Mouse (Mus musculus) embryo, embryonic 9.5 days (tissue): ENCODE results near the gene Cks2.
A peak's percentile ranks its signal among the peaks of the same experiment; 100 is the strongest.
"Not testable (repeated sequence)": the region's sequence is repeated elsewhere in the genome, so short reads cannot be mapped to it uniquely, and the experiment has no call there.

Experiments used
- DNase-seq: peaks from one replicate; pipeline ENCODE4 v3.0.0-alpha.2; 2017; ENCODE audit errors: extremely low spot score

Gene Cks2

DNA sequence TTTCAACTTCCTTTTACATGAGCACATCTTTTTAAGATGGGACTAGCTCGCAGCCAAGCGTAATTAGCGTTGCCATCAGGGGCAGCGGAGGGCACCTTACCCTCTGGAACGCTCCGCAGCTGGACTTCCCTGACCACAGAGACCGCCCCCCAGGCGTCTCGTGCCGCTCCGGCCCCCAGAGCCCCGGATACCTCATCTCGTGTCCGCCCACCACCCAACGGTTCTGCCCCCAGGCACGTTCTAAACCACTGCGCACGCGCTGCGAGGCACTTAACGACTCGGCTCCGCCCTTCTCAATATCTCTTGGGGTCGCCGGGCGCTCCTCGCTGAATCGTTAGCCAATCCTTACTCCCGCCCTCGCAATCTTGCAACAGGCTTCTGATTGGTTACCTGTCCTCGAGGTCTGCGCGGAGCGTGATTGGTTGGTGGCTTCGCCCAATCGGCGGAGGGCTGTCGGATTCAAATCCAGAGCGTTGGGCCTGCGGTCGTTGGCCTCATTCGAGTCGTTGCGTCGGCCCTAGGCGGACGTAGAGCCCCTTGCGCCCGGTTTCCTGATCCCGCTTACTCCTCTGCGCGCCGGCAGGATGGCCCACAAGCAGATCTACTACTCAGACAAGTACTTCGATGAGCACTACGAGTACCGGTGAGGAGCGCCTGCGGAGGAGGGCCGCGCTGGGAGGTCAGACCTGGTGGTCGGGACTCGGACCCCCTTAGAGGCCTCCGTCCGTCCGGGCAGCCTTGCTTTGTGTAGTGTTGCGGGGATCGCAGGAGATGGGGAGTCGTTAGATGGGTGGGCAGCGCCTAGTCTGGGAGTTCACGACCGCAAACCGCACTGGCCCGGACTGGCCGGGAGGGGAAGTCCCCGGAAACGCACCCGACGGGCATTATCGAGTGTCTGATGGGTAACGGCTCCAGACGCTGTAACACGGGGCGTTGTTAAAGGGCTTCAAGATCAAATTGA, at the start of gene Cks2:
Gene Cks2 (plus strand): TSS at position 404 of the 961 bp plus-strand sequence.
- peak; percentile 97 for DNase-seq

DNA sequence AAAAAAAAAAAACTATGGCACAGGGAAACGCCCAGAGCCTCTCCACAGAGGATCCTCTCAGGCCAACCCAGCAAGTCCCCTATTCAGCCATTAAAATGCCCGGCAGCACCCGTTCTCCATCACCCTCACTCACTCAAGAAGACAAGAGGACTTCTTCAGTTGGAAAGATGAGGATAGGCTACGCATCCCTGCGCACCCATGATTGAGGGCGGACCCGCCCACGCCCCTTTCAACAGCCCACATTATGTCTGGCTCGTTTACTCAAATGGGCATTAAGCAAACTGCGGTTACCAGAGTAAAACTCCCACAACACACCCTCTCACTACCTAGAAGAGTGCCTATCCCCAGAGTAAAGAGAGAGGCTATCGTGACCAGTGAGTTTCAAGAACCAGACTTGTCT, 49.6 kb upstream of the Cks2 start:
- no peak for DNase-seq

DNA sequence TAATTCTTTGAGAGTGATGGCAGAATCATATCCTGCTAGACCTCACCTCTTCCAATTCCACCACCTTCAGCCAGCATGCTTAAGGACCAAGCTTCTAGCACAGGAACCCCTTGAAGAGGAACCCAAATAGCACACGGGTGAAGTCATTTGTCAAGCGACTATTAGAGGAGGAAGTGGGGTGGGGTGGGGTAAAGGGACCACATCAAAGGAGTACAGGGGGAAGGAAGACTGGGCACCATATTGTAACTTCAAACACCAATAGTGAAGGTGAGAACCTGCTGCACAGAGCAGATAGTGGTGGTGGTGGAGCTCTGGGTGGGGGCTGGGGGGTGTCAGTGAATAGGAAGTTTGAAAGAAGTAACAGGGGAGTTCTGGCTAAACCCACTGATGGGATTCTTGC, 47.0 kb upstream of the Cks2 start:
- no peak for DNase-seq

DNA sequence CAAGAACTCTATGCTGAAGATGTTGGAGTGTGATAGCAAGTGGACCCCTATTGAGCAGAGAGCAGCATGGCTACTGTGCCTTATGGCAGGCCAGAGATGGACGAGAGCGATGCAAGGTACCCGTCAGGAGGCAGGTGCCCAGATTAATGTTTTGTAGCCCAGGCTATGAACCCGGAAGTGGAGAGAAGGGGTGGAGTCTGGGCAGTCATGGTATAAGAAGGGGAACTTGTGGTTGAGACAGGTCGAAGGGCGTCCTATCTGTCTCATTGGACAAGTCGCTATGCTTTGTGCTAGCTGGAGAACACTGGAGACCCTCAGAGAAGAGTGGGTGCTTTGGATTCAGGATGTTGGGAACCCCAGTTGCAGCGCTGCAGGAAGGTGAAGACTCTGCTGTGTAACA, 44.9 kb upstream of the Cks2 start:
- no peak for DNase-seq

DNA sequence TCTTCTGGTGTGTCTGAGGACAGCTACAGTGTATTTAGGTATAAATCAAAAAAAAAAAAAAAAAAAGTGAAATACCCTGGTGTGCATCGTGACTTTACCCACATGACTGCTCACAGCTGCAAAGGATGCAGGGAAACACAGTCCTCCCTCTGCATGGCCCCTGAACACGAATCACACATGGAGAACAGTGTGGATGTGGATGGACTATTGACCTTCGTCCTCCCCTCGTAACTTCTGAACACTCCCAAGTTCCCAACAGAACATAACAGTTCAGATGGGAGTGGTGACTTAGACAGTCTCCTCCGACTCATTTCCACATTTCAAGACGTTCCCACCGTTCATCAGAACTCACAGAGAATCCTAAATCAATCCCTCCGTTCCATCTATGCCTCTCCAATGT, 42.3 kb upstream of the Cks2 start:
- DNase-seq, result no peak

DNA sequence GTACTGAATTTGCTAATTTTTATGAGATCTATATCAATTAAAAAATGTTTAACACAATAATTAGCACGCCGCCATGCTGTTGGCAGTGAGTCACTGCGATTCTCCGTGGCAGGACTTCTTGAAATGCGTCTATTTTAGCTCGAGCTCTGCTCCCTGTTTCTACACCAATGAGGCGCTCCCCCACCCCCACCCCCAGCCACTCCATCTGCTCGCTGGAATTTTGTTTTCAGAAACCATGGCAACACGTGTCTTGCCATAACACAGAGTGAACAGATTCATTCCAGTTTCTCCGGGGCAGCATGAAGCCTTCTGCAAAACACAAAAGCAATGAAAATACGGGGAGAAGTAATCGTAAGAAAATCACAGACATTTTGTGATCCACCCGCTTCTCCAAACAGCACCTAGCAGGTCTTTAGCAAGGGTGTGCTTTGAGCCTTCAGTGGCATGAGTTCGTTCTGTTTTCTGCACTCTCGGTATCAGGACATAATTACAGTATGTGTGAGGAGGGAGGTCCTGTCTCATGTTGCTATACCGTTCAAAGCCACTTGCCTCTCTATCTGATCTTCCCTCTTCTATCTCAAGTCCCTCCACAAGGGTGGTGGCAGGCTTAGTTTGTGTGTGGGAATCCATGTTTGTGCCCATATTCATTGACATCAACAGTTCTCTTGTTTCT, 41.7 kb upstream of the Cks2 start:
- DNase-seq, result peak; percentile 43

DNA sequence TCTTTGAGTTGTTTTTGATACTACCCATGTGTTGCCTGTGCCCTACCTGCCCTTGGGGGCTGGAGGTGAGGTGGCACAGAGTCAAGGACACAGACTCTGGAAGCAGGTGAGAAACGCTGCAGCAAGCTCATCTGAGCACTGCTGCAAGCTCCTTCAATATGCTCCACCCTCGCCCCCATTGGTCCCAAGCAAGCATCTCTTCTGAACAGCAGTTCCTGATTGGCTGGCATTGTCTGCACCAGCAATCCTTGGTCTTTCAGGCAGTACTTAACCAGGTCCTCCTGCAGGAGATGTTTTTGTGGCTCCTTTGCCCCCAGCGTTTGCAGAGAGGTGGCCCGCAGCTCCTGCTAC, 41.2 kb upstream of the Cks2 start:
- DNase-seq, result no peak

DNA sequence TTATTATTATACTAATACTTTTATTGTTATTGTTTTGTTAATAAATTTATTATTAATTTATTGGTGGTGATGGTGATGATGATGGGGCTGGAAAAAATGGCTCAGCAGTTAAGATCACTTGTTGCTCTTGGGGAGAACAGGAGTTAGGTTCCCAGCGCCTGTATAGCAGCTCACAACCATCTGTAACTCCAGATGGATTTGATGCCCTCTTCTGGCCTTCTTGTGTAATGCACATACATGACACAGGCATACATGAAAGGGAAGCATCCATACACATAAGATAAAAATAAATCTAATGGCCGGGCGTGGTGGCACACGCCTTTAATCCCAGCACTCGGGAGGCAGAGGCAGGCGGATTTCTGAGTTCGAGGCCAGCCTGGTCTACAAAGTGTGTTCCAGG, 35.8 kb upstream of the Cks2 start:
- no peak for DNase-seq

DNA sequence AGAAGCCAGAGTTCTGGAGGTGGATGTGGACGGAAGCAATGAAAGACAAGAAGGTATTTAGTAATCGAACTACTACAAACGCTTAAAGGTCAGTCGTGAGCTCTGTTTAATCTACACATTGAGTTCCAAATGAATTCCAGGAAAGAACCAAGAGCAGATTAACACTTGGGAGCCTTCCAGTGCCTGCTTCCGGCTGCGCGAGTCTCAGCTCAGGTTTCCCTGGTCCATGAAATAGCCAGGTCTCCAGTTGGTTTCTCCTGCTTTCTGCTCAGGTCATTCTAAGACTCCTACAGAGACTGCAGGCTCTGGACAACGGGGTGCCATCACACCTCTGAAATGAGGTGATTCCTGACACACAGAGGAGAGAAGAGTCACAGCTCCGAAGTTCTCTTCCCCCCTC, 34.0 kb upstream of the Cks2 start:
- DNase-seq, result no peak

DNA sequence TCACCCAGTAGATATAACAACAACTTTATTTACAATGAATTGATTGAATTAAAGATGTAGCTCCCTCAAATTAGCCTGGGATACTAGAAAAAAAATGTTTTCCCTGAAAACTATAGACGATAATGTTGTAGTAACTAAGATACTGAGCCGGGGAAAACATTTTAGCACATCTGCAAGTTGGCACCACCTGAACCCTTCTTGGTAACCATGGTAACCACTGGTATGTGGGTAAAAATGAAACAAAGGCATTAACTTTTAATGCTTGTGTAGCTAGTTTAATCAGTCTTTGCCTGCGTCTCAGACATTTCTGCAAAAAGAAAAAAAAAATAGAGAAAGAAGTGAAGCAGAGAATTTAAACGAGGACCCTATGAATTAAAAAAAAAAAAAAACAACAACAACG, 33.5 kb upstream of the Cks2 start:
- no peak for DNase-seq

DNA sequence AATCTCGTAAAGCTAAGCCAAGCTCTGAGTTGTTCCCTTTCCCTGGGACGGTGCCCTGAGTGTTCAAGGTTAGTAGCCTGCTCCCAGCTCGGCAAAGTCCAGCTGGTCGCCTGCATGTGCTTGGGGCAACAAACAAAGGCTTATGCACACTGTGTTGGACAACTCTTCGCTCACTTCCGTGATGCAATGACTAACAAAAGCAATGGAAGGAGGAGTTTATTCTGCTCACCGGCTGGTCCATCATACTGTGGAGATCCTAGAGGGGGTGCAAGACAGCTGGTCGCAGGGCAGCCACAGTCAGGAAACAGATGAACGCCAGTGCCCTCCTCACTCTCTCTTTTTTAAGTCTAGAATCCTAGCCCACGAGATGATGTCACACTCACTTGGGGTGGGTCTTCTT, 29.2 kb upstream of the Cks2 start:
- DNase-seq, result no peak

DNA sequence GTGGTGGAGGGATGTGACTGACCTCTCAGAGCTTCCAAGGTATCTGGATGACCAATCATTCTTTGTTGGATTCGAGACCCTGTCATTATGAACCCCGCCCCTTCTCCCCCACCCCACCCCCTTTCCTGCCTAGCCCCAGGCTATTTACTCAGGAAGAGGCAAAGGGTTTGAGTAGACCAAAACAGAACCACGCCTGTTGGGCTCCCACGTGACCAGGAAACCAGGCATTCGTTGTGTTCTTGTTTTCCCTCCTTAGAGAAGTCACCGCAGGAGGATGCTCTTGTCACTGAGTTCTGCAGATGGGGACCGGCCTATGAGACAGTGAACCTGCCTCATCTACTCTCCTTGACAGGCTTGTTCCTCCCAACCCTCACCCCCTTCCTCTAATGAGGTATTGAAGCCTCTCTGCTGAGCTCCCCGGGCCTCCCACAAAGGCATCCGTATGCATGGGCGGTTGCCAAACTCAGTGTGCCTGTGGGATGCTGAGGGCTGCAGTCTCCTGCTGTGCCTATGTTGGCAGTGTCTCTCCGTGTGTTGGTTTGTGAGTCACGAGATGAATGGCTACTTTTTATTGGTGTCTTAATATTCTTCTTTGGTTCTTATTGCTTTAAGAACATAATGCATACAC, 28.5 kb upstream of the Cks2 start:
- DNase-seq, result no peak

DNA sequence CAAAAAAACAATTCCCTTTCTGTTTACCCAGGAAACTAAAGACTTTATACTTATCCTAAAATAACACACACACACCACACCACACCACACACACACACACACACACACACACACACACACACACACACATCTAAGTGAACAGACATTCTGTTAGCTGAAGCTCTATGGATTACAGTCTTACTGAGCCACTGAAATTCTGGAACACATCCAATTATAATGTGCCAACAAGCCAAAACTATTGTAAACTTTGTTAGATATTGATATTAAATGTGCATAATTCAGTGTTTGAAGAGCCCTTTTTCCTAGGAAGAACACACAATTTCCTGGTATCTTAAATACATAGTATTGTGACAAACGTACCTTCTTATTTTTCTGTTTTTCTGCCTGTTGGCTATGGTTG, 27.7 kb upstream of the Cks2 start:
- no peak for DNase-seq

DNA sequence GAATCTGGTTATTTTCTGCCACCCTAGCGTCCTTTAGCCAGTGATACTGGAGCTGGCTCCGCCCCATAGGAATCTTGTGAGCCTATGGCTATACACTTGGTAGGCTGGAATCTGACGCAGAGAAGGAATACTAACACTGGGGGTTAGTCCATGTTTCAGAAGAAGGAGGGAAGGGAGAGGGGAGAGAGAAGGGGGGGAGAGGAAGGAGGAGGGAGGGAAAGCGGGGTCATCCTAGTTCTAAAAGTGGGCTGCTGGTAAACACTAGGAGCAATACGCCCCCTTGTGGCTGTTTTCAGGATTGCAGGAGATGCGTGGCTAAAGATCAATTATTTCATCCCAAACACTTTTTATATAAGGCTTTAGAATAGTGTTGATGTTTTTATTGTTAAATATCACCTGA, 27.2 kb upstream of the Cks2 start:
- peak; percentile 77 for DNase-seq

DNA sequence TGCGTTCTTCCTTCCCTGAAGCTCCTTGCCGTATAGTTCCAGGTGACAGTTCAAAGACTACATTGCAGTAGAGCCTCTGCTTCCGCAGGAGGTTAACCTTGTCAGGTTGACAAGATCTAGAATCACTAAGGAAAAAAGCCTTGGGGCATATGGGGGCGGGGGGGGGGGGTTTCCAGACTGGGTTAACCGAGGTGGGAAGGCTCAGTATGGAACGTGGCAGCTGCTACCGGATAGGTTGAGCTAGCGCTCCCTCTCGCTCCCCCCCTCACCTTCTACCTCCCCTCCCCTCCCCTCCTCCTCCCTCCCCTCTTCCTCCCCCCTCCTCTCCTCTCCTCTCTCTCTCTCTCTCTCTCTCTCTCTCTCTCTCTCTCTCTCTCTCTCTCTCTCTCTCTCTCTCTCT, 26.4 kb upstream of the Cks2 start:
- DNase-seq, result no peak

DNA sequence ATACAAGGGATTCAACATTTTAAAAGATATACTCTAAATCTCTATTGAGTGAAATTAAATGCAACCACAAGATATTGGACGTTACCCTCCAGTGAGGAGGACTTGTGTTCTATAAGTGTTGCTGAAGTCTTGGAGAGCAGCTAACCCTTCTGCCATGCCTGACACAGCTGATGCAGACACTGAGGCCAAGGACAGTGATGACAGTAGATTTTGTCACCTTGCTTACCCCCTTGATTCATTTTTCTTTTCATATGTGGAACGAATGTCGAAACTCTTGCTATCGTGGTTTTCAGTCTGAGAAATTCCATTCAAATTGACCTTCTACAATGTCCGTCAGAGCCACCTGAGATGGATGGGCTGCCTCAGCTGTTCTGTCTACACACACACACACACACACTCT, 22.4 kb upstream of the Cks2 start:
- DNase-seq, result no peak

DNA sequence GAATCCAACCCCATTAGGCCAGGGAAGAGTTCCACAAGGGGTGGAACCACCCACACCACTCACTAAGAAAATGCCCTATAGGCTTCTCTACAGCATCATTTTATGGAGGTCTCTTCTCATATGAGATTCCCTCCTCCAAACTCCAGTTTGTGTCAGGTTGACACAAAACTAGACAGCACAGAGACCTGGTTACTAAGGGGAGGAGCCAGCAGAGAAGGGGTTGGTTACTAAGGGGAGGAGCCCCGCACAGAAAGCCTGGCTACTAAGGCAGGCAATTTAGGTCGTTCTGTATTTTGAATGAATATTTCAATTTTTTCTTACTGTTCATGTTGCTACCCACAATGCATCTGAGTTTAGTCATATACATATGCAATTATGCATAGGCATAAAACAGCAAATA, 21.4 kb upstream of the Cks2 start:
- no peak for DNase-seq

DNA sequence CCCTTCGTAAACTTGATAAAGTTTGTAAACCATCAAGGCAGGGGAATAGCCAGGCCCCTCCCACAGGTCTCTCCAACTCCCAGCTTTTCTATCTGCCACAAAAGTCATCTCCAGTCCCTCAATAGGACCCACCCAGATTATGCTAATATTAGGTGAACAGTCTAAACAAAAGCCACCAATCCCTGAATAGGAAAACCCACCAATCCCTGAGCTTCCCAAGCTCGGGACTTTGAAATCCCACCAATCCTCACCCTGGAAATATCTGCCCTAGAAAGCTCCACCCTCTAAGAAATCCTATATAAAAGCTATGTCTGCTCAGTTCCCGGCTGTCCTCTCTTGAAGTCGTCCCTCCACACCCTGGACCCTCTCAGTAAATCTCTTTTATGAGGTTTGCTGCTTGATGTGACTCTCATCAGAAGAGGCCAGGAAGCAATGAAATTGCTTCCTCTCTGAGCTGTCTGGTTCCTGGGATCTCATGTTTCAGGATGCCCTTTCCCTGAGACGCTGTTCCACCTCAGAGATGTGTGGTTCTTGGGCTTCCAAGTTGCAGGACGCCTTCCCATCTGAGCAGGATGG, 16.7 kb upstream of the Cks2 start:
- DNase-seq, result no peak

DNA sequence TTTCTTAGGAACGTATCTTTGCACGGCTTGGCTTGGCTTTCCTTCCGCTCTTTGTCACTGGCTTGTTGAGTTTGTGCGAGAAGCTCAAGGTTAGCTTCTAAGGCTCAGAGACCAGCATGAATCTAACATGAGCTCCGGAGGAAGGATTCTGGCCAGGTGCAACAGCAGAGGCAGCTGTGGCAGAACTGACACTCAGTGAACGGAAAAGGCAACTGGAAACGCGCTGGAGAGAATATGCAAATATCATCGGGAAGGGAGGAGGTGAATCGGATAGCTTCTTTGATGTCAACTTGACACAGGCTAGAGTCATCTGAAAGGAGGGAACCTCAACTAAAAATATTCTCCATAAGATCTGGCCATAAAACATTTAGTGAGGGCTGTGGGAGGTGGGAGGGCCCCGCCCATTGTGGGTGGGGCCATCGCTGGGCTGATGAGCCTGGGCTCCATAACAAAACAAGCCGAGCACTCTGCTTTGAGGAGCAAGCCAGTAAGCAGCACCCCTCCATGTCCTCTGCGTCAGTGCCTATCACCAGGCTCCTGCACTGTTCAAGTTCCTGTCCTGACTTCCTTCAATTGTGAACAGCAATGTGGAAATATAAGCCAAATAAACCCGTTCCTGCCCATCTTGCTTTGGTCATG, 13.6 kb upstream of the Cks2 start:
- no peak for DNase-seq

DNA sequence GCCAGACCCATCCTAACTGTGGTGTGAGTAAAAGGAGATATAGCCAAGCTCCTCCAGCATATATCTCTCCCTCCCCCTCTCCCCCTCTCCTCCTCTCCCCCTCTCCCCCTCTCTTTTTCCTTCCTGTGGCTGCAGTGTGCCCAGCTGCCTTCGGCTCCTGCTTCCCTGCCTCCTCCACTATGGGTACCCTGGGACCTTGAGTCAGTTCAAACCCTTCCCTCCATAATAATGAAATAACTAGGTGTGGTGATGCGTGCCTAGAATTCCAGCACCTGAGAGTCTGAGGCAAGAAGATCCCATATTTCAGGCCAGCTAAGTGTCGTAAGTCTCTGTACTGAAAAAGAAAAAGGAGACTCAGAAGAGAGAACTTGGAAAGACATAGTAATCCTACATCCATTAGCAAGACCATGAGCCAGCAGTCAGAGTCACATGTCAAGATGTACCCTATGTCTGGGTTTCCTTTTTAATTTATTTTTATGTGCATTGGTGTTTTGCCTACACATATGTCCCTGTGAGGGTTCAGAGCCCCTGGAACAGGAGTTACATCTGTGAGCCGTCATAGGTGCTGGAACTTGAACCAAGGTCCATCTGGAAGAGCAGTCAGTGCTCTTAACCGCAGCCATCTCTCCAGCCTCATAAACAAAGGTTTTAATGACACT, 12.3 kb upstream of the Cks2 start:
- DNase-seq, result no peak

DNA sequence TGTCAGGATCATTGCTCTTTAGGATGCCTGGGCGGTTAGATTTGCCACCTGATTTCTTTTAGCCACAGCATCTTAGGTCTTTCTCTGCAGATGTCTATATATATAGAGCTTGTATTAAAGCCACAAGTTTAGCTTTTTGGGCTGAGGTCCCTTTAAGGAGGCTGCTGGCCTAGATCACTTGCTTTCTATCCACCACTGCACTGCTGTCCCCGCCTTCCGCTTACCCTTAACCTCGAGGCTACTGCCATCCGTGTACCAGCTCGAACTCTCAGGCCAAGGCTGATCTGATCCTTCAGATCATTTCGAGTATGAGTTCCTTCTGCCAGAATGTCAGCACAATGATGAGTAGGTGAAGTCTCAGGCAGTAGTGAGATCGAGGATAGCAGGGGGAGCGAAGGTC, 9.6 kb upstream of the Cks2 start:
- DNase-seq, result not testable (repeated sequence)

DNA sequence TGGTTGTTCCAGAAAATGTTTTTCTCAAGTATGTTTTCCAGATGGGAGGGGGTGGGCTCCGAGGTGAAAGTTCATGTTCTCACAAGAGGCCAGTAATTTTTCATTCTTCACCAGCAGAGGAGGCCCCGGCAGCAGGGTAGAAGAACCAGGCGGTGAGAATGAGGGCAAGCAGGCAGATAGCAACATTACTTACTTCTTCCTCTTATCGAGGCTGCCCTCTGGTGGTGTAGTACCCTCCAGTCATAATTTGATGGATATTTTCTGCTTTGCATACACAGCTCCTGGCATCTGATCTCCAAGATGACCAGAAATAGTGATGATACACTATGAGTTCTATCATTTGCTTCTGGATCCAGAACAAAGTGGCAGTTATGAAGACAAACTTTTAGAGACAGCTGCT, 6.1 kb upstream of the Cks2 start:
- DNase-seq, result no peak
